Mouse (Mus musculus): ENCODE measurements around the gene Gid4. TPM values are rescaled to one million over a fixed set of nuclear protein-coding genes. Genes with fewer than 3 reads are reported as not detected.

Gid4 gene
- 26.5 and 27.3 TPM in 2 replicates for polyA plus RNA-seq (2014; fragmentation: Nextera tagmentation; extraction: Ambion mirVana)

GRCm38 (mm10) chr11:60416963-60417716, at the start of gene Gid4:
TSS of gene Gid4 (plus strand) at chr11:60417145.
- Histone ChIP-seq H3K4me1 (ENCODE audit: control insufficient read depth, insufficient read depth, low read length) (peaks cover 4% of the 10 kb centered on the region), H3K9ac (replicated peaks; ENCODE audit: low read length) (peak within 1 kb of the TSS; percentile 94), H3K9me3 (replicated peaks; ENCODE audit: control insufficient read depth, low read length) (no peaks in the 10 kb centered on the region), H3K4me2 (ENCODE audit: low read depth, low read length) (peak within 1 kb of the TSS; percentile 93), H3K27ac (replicated peaks; ENCODE audit: low read depth, low read length) (peak within 1 kb of the TSS; percentile 73), H3K36me3 (replicated peaks; ENCODE audit: control insufficient read depth, insufficient read depth, low read depth, low read length) (no peaks in the 10 kb centered on the region), H3K27me3 (ENCODE audit: control insufficient read depth, insufficient read depth, low read length) (no peaks in the 10 kb centered on the region), H3K4me3 (ENCODE audit: low read depth, low read length) (peak within 1 kb of the TSS; percentile 89)
- peak; percentile 99 for DNase-seq (ENCODE audit: low spot score)
- peak; percentile 97 for ATAC-seq (replicated peaks; ENCODE audit: insufficient number of reproducible peaks, low FRiP score, low TSS enrichment, low read depth)
- WGBS: under 1% methylated on average over 70 of the region's 81 CpGs

- WGBS: 82% methylated on average over 3 of the region's 3 CpGs
- no peaks in the 10 kb centered on the region for H3K27me3 ChIP-seq (ENCODE audit: control insufficient read depth, insufficient read depth, low read length)
- H3K9ac ChIP-seq (replicated peaks; ENCODE audit: low read length): peak overlapping the region; percentile 1; the same call in 1 of the 2 replicates
- no peak overlapping the region for H3K4me3 ChIP-seq (ENCODE audit: low read depth, low read length)
- H3K4me1 ChIP-seq (ENCODE audit: control insufficient read depth, insufficient read depth, low read length): peaks cover 7% of the 10 kb centered on the region; the same call in 1 of the 2 replicates
- no peak overlapping the region for H3K4me2 ChIP-seq (ENCODE audit: low read depth, low read length)
- no peaks in the 10 kb centered on the region for H3K9me3 ChIP-seq (replicated peaks; ENCODE audit: control insufficient read depth, low read length)
- ATAC-seq (replicated peaks; ENCODE audit: insufficient number of reproducible peaks, low FRiP score, low TSS enrichment, low read depth): no peak
- H3K36me3 ChIP-seq (replicated peaks; ENCODE audit: control insufficient read depth, insufficient read depth, low read depth, low read length): no peaks in the 10 kb centered on the region
- H3K27ac ChIP-seq (replicated peaks; ENCODE audit: low read depth, low read length): no peak overlapping the region
- DNase-seq (ENCODE audit: low spot score): no peak
Observed at GRCm38 (mm10) chr11:60367256-60367655, 49.7 kb upstream of the Gid4 start.

- ATAC-seq (replicated peaks; ENCODE audit: insufficient number of reproducible peaks, low FRiP score, low TSS enrichment, low read depth) (no peak), DNase-seq (ENCODE audit: low spot score) (no peak)
- Histone ChIP-seq H3K4me3 (ENCODE audit: low read depth, low read length) (no peak overlapping the region), H3K27ac (replicated peaks; ENCODE audit: low read depth, low read length) (no peak overlapping the region), H3K36me3 (replicated peaks; ENCODE audit: control insufficient read depth, insufficient read depth, low read depth, low read length) (no peaks in the 10 kb centered on the region), H3K9ac (replicated peaks; ENCODE audit: low read length) (no peak overlapping the region), H3K4me2 (ENCODE audit: low read depth, low read length) (no peak overlapping the region), H3K4me1 (ENCODE audit: control insufficient read depth, insufficient read depth, low read length) (peaks cover 7% of the 10 kb centered on the region; the same call in 1 of the 2 replicates), H3K27me3 (ENCODE audit: control insufficient read depth, insufficient read depth, low read length) (no peaks in the 10 kb centered on the region), H3K9me3 (replicated peaks; ENCODE audit: control insufficient read depth, low read length) (no peaks in the 10 kb centered on the region)
- WGBS: 66% methylated on average over 4 of the region's 4 CpGs
Observed at GRCm38 (mm10) chr11:60368909-60369308, 48.0 kb upstream of the Gid4 start.

- Histone ChIP-seq H3K4me1 (ENCODE audit: control insufficient read depth, insufficient read depth, low read length) (peaks cover 7% of the 10 kb centered on the region; the same call in 1 of the 2 replicates), H3K9me3 (replicated peaks; ENCODE audit: control insufficient read depth, low read length) (no peaks in the 10 kb centered on the region), H3K4me3 (ENCODE audit: low read depth, low read length) (no peak overlapping the region), H3K4me2 (ENCODE audit: low read depth, low read length) (no peak overlapping the region), H3K9ac (replicated peaks; ENCODE audit: low read length) (no peak overlapping the region), H3K27me3 (ENCODE audit: control insufficient read depth, insufficient read depth, low read length) (no peaks in the 10 kb centered on the region), H3K27ac (replicated peaks; ENCODE audit: low read depth, low read length) (no peak overlapping the region), H3K36me3 (replicated peaks; ENCODE audit: control insufficient read depth, insufficient read depth, low read depth, low read length) (no peaks in the 10 kb centered on the region)
- ATAC-seq (replicated peaks; ENCODE audit: insufficient number of reproducible peaks, low FRiP score, low TSS enrichment, low read depth): no peak
- WGBS: 64% methylated on average over 4 of the region's 4 CpGs
- DNase-seq (ENCODE audit: low spot score): no peak
Observed at GRCm38 (mm10) chr11:60369448-60369847, 47.5 kb upstream of the Gid4 start.

- Histone ChIP-seq H3K27ac (replicated peaks; ENCODE audit: low read depth, low read length) (no peak overlapping the region), H3K9ac (replicated peaks; ENCODE audit: low read length) (no peak overlapping the region), H3K27me3 (ENCODE audit: control insufficient read depth, insufficient read depth, low read length) (no peaks in the 10 kb centered on the region), H3K36me3 (replicated peaks; ENCODE audit: control insufficient read depth, insufficient read depth, low read depth, low read length) (no peaks in the 10 kb centered on the region), H3K4me2 (ENCODE audit: low read depth, low read length) (no peak overlapping the region), H3K9me3 (replicated peaks; ENCODE audit: control insufficient read depth, low read length) (no peaks in the 10 kb centered on the region), H3K4me1 (ENCODE audit: control insufficient read depth, insufficient read depth, low read length) (peaks cover 7% of the 10 kb centered on the region; the same call in 1 of the 2 replicates), H3K4me3 (ENCODE audit: low read depth, low read length) (no peak overlapping the region)
- 90% methylated on average over 13 of the region's 13 CpGs for WGBS
- DNase-seq (ENCODE audit: low spot score): no peak
- ATAC-seq (replicated peaks; ENCODE audit: insufficient number of reproducible peaks, low FRiP score, low TSS enrichment, low read depth): no peak
Observed at GRCm38 (mm10) chr11:60370431-60370830, 46.5 kb upstream of the Gid4 start.

GRCm38 (mm10) chr11:60374481-60374880, 42.5 kb upstream of the Gid4 start:
- Histone ChIP-seq H3K9ac (replicated peaks; ENCODE audit: low read length) (no peak overlapping the region), H3K4me3 (ENCODE audit: low read depth, low read length) (no peak overlapping the region), H3K36me3 (replicated peaks; ENCODE audit: control insufficient read depth, insufficient read depth, low read depth, low read length) (no peaks in the 10 kb centered on the region), H3K27ac (replicated peaks; ENCODE audit: low read depth, low read length) (no peak overlapping the region), H3K4me1 (ENCODE audit: control insufficient read depth, insufficient read depth, low read length) (no peaks in the 10 kb centered on the region), H3K4me2 (ENCODE audit: low read depth, low read length) (no peak overlapping the region), H3K27me3 (ENCODE audit: control insufficient read depth, insufficient read depth, low read length) (no peaks in the 10 kb centered on the region), H3K9me3 (replicated peaks; ENCODE audit: control insufficient read depth, low read length) (no peaks in the 10 kb centered on the region)
- ATAC-seq (replicated peaks; ENCODE audit: insufficient number of reproducible peaks, low FRiP score, low TSS enrichment, low read depth): no peak
- DNase-seq (ENCODE audit: low spot score): no peak
- WGBS: 80% methylated on average over 6 of the region's 6 CpGs

- no peak for DNase-seq (ENCODE audit: low spot score)
- H3K4me1 ChIP-seq (ENCODE audit: control insufficient read depth, insufficient read depth, low read length): peaks cover 3% of the 10 kb centered on the region
- H3K9ac ChIP-seq (replicated peaks; ENCODE audit: low read length): no peak overlapping the region
- H3K9me3 ChIP-seq (replicated peaks; ENCODE audit: control insufficient read depth, low read length): no peaks in the 10 kb centered on the region
- no peak overlapping the region for H3K27ac ChIP-seq (replicated peaks; ENCODE audit: low read depth, low read length)
- H3K4me3 ChIP-seq (ENCODE audit: low read depth, low read length): no peak overlapping the region
- H3K27me3 ChIP-seq (ENCODE audit: control insufficient read depth, insufficient read depth, low read length): no peaks in the 10 kb centered on the region
- H3K4me2 ChIP-seq (ENCODE audit: low read depth, low read length): no peak overlapping the region
- H3K36me3 ChIP-seq (replicated peaks; ENCODE audit: control insufficient read depth, insufficient read depth, low read depth, low read length): no peaks in the 10 kb centered on the region
- WGBS: 84% methylated on average over 6 of the region's 6 CpGs
- ATAC-seq (replicated peaks; ENCODE audit: insufficient number of reproducible peaks, low FRiP score, low TSS enrichment, low read depth): no peak
Observed at GRCm38 (mm10) chr11:60383518-60383917, 33.4 kb upstream of the Gid4 start.

GRCm38 (mm10) chr11:60384762-60385421, 32.1 kb upstream of the Gid4 start:
- H3K27ac ChIP-seq (replicated peaks; ENCODE audit: low read depth, low read length): 0 out of 2 replicates have a peak overlapping the region, but pooled peaks have one; percentile 20
- WGBS: 4% methylated on average over 16 of the region's 16 CpGs
- peaks cover 3% of the 10 kb centered on the region for H3K4me1 ChIP-seq (ENCODE audit: control insufficient read depth, insufficient read depth, low read length)
- no peaks in the 10 kb centered on the region for H3K36me3 ChIP-seq (replicated peaks; ENCODE audit: control insufficient read depth, insufficient read depth, low read depth, low read length)
- H3K27me3 ChIP-seq (ENCODE audit: control insufficient read depth, insufficient read depth, low read length): no peaks in the 10 kb centered on the region
- peak overlapping the region; percentile 39 for H3K9ac ChIP-seq (replicated peaks; ENCODE audit: low read length)
- DNase-seq (ENCODE audit: low spot score) (peak; percentile 27), ATAC-seq (replicated peaks; ENCODE audit: insufficient number of reproducible peaks, low FRiP score, low TSS enrichment, low read depth) (no peak)
- peak overlapping the region; percentile 34 for H3K4me2 ChIP-seq (ENCODE audit: low read depth, low read length)
- H3K4me3 ChIP-seq (ENCODE audit: low read depth, low read length): peak overlapping the region; percentile 8; the same call in 1 of the 2 replicates
- H3K9me3 ChIP-seq (replicated peaks; ENCODE audit: control insufficient read depth, low read length): no peaks in the 10 kb centered on the region

Measured in embryonic facial prominence, embryonic 11.5 days (tissue).